Mouse (Mus musculus) CH12F3 (cell line): ENCODE results near the gene Troap.

ENCODE experiments used
- in situ Hi-C: fragments of 300-500 bp; cut with MboI; formaldehyde crosslinking; loops from 2 replicates; pipeline ENCODE4 v1.14.3; 2020; ENCODE audit warnings: low sequenced_read_pairs

Gene Troap

GRCm38 (mm10) chr15:99074019-99074599 is at the start of gene Troap:
TSS of gene Troap (plus strand) at chr15:99074575.
- in situ Hi-C loops = no loop called here

DNA sequence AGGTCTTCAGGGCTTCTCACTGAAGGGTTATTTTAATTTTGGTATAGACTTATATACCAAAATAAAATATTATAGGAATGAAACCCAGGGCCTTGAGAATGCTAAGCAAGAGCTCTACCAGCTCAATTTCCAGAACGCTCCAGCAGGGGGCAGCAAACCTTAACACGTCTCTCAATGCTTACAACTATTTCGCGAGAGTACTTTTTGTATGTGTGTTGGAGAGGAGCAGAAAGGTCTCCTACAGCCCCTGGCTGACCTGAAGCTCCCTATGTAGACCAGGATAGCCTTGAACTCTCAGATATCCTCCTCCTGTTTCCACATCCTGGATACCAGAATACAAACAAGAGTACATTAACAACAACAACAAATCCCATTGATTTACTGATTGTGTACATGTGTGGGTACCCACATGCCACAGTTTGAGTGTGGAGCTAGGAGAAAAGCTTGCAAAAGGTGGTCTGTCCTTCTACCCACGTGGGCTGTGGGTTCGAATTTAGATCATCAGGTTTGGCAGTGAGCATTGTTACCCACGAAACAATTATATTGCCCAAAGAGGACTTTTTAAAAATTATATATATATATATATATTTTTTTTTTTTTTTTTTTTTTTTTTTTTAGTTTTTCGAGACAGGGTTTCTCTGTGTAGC is 49.6 kb upstream of the Troap start:
- in situ Hi-C loops = no loop called here

DNA sequence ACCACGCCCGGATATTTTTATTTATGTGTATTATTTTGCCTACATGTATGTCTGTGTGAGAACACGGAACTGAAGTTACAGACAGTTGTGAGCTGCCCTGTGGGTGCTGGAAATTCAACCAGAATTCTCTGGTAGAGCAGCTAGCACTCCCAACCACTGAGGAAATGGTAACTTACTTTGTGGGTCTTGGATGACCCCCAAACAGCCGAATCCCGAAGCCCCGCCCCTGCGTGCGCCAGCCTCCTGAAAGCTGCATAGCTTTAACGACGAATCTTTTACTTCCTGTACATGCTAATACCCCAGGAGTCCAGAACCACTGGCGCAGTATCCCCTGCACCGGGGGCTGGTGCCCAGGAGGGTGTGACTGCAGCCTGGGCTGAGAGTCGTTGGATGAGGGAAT is 49.0 kb upstream of the Troap start:
- in situ Hi-C loops = no loop called here

DNA sequence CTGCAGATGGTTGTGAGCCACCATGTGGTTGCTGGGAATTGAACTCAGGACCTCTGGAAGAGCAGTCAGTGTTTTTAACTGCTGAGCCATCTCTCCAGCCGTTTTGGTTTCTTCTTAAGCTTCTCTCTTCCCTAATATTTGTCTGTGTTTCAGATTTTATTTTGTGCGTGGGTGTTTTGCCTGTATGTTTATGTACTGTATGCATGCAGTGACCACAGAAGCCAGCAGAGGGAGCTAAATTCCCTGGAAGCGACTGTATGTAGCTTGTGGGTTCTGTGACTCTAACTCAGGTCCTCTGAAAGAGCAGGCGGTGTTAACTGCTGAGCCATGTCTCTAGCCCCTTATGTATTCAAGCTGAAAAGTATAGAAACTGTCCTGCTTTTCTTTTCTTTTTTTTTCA is 48.1 kb upstream of the Troap start:
- in situ Hi-C loops = no loop called here

DNA sequence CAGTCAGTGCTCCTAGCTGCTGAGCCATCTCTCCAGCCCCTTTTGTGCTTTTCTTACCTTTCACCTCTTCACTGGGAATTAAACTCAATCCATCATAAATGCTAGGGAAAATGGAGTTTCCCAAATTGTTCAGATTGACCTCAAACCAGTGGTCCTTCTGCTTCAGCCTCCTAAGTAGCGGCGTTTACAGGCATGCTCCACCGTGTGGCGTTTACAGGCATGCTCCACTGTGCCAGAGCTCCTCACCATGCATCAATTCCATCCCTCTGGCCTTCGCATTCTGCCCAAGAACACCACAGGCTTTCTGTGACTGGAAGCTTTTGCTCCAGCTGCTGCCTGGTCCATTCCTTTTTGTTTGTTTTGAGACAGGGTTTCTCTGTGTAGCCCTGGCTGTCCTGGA is 47.3 kb upstream of the Troap start:
- in situ Hi-C loops = no loop called here

DNA sequence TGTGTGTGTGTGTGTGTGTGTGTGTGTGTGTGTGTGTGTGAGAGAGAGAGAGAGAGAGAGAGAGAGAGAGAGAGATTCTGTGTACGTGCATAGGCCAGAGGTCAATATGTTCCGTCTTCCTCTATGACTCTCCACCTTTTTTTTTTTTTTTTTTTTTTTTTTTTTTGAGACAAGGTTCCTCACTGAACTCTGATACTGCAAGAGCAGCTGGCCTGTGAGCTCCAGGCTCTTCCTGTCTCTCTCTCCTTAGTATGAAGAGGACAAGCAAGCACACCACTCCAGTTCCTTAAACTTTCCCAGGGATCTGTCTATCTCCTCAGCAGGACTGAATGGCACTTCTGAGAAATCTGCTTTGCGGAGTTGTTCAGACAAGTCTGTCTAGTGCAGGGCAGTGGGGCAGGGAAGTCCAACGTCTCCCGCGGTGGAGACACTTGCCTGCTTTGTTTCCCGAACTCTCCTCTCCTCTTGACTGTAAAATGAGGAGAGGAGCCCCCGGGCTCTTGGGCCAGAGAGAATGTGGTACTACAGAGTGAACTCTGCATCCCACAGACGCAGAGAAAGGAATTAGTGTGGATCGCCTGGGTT is 45.4 kb upstream of the Troap start:
- in situ Hi-C loops = no loop called here

- in situ Hi-C loops = no loop called here
Measured at GRCm38 (mm10) chr15:99029619-99030584, 44.5 kb upstream of the Troap start, which contains the start of gene Tuba1c. TSS of gene Tuba1c (plus strand) at chr15:99029891.

DNA sequence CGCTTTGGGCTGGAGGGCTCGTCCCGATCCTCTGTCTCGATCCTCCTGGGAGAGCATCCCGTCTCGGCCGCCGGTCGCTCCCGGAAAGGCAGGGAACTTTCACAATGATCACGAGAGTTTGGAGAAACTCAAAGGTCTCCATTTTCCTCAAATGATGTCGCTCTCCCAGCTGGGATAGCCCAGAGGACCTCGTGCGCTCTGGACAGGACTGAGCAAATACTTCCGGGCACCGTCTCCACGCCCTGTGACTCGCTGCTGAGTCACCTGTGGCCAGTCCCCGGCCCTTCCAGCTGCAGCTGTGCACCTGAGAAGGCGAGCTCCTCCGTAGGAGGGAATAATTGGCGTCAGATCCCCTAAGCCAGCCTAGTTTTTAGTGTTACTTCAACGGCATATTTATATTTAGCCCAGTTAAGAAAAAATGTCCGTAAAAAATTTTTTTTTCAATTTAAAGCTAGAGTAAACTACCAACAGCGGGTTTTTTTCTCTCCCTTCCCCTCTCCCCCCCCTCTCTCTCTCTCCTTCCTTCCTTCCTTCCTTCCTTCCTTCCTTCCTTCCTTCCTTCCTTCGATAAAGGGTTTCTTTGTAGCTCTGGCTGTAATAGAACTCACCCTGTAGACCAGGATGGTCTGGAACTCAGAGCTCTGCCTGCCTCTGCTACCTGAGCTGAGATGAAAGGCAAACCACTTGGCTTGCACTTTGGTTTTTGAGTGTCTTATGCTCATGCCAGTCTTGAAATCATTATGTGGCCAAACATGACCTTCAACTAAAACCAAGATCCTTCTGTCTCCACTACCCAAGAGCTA is 43.6 kb upstream of the Troap start:
- in situ Hi-C loops = no loop called here

- in situ Hi-C loops = no loop called here
Measured at GRCm38 (mm10) chr15:99031388-99031675, 43.0 kb upstream of the Troap start.

- in situ Hi-C loops = no loop called here
Measured at GRCm38 (mm10) chr15:99032041-99032725, 42.2 kb upstream of the Troap start.

GRCm38 (mm10) chr15:99032726-99033250 is 41.6 kb upstream of the Troap start:
- in situ Hi-C loops = no loop called here

DNA sequence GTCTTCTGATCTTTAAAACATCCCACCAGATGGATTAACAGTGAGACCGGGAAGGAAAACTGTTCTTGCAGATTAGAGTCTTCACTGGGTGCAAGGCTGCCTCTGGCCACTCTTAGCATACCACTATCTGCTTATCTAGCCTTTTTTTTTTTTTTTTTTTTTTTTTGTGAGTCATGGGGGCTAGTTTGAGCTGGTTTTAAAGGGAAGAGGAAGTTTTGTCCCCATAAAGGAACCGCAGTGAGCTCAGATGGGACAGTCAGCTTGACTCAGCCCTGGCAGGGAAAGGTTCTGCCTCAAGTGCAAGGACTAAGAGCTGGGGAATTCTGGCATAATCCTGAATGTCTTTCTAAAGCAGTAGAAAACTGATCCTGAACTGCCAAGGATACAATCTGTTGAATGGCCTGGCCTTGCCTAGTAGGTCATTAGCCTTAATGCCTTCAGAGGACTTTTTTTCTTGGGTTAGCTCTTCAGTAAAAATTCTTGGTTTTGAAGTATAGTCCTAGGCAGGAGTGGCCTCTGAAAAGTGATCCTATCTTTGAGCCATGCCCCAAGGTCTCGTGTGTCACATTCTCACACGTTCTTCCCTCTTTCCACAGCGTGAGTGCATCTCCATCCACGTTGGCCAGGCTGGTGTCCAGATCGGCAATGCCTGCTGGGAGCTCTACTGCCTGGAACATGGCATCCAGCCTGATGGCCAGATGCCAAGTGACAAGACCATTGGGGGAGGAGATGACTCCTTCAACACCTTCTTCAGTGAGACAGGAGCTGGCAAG is 40.7 kb upstream of the Troap start:
- in situ Hi-C loops = no loop called here

DNA sequence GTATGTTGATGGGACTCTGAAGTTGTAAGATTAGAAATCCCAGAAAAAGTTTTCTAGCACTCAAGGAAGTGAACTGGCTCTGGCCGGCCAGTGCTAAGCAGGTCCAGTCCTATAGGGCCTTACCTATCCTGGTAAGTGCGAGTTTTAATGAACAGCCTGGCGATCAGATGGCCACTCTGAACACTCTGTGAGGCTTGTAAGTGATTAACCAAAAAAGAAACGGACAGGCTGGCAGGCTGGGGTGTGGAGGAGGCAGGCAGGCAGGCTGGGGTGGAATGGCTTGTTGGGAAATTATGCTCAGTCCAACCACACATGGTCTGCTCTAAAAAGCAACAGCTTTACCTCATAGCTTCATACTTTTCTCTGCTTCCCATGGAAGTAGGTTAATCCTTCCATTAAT is 38.9 kb upstream of the Troap start:
- in situ Hi-C loops = no loop called here

DNA sequence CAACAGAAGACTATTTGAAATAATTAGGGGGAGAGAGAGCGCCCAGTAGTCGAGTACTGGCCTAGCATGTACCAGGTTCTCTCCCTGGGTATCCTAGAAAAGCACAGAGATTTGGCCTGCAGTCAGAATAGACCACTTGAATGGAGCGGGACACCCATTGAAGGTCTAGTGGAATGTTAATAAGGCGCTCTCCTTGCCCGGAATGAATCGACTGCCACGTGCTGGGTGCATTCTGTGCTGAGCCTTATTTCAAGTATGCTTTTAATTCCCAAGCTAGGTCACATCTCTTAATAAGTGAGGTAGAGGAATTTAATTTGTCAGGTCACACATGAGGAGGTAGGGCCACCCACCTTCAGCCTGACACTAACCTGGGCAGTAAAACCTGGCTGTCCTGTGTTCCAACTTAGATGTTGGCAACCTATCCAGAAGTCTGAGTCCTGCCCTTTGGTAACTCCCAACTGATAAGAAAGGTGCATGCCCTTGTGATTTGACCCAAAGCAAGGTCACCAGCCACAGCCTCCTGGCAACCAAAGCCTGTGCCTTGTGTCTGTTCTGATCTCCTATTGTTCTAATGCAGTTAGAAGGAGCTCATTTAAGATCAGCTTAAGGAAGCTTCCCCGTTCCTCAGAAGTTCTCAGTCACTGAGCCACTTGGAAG is 38.0 kb upstream of the Troap start:
- in situ Hi-C loops = no loop called here

GRCm38 (mm10) chr15:99038025-99038424 is 36.4 kb upstream of the Troap start:
- in situ Hi-C loops = no loop called here

- in situ Hi-C loops = no loop called here
Measured at GRCm38 (mm10) chr15:99038797-99039196, 35.6 kb upstream of the Troap start.

DNA sequence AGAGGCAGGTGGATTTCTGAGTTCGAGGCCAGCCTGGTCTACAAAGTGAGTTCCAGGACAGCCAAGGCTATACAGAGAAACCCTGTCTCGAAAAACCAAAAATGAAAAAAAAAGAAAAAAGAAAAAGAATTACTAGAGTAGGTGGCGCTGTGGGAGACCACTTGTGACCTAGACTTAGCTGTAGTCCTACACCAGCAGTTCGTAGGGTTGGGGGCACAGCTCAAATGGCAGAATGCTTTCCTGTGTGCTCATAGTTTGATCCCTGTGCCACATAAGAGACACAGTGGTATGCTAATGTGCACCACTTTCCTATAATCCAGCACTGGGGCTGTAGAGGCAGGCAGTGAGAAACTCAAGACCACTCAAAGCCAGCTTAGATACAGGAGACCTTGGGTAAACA is 35.1 kb upstream of the Troap start:
- in situ Hi-C loops = no loop called here

DNA sequence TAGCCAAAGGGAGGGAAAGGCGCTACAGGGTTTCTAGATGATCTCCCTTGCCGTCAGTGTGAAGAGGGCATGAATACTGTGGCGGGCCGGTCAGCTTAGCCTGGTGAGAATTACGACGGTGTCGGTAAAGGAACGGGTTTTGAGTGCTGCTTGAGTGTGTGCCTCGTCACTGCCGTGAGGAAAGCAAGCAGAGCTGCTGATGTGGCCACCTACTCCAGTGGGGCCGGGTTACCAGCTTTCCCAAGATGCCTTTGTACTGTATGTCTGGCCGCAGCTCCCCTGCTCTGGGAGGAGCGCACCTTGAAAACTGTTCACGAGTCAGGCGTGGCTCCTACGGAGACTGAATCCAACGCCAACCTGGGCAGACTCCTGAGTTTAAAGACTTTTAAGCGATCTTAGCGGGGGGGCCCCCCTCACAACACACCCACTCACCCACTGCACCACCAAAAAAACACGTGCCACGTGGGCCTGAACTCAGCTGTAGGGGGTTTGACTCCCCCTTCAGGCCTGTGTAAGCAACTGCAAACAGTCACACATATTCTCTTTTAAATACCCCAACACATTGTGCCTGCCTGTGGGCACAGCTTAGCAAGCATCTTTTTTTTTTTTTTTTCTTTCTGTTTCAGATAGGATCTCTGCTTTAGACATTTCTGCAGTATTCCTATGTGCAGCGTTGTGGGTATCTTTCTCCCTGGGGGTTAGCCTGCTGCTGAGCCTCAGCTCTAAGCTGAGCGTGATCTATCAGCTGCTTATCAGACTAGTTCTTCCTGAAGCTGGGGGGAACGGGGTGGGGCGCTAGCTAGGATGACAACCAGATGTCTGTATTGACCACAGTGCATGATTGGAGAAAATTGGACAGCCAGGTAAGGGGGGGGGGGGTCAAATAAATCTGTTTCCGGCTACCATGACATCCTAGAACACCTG is 34.1 kb upstream of the Troap start:
- in situ Hi-C loops = no loop called here
